Mouse (Mus musculus): Measurements from ENCODE around the gene Irf3. TPM values are rescaled to one million over a fixed set of nuclear protein-coding genes. Genes with fewer than 3 reads are reported as not detected.
A peak's percentile ranks its signal among the peaks of the same experiment; 100 is the strongest.

The Irf3 gene
- polyA plus RNA-seq, 1 experiment from 2014 or later, result 43.2 TPM

GRCm38 (mm10) chr7:44957183-44957835 is 40.1 kb upstream of the Irf3 start:
- no peaks in the 10 kb centered on the region for H3K36me3 ChIP-seq (ENCODE audit: control insufficient read depth, insufficient read depth)
- WGBS (ENCODE audit: insufficient replicate concordance), result 71% methylated on average over 20 of the region's 20 CpGs
- no peak for ATAC-seq (ENCODE audit: low read depth)

GRCm38 (mm10) chr7:44958208-44958607 is 39.2 kb upstream of the Irf3 start:
- 27% methylated on average over 7 of the region's 7 CpGs for WGBS (ENCODE audit: insufficient replicate concordance)
- Histone ChIP-seq H3K27me3 (ENCODE audit: control insufficient read depth, insufficient read depth, low read depth, low read length) (peaks cover 2% of the 10 kb centered on the region; the same call in 1 of the 2 replicates), H3K36me3 (ENCODE audit: control insufficient read depth, insufficient read depth) (no peaks in the 10 kb centered on the region), H3K27ac (ENCODE audit: low read length) (no peak overlapping the region), H3K9me3 (replicated peaks; ENCODE audit: control insufficient read depth, low read length) (no peaks in the 10 kb centered on the region), H3K4me1 (ENCODE audit: control insufficient read depth, low read depth, low read length) (peaks cover under 1% of the 10 kb centered on the region), H3K4me2 (ENCODE audit: low read depth, low read length) (no peak overlapping the region), H3K4me3 (ENCODE audit: low read depth, low read length) (no peak overlapping the region), H3K9ac (ENCODE audit: low read depth, low read length) (no peak overlapping the region)
- peak; percentile 20; the same call in 1 of the 2 replicates for ATAC-seq (ENCODE audit: low read depth)

More at GRCm38 (mm10) chr7:44957183-44957835, 40.1 kb upstream of the Irf3 start:
- H3K27ac ChIP-seq (ENCODE audit: low read length), result no peak overlapping the region
- H3K9me3 ChIP-seq (replicated peaks; ENCODE audit: control insufficient read depth, low read length), result no peaks in the 10 kb centered on the region
- no peak overlapping the region for H3K4me3 ChIP-seq (ENCODE audit: low read depth, low read length)
- H3K4me2 ChIP-seq (ENCODE audit: low read depth, low read length), result no peak overlapping the region
- no peak overlapping the region for H3K9ac ChIP-seq (ENCODE audit: low read depth, low read length)
- H3K27me3 ChIP-seq (ENCODE audit: control insufficient read depth, insufficient read depth, low read depth, low read length), result peaks cover 2% of the 10 kb centered on the region; the same call in 1 of the 2 replicates
- H3K4me1 ChIP-seq (ENCODE audit: control insufficient read depth, low read depth, low read length), result peaks cover 9% of the 10 kb centered on the region

GRCm38 (mm10) chr7:44959281-44959680 is 38.2 kb upstream of the Irf3 start:
- Histone ChIP-seq H3K9me3 (replicated peaks; ENCODE audit: control insufficient read depth, low read length) (no peaks in the 10 kb centered on the region), H3K27ac (ENCODE audit: low read length) (no peak overlapping the region), H3K27me3 (ENCODE audit: control insufficient read depth, insufficient read depth, low read depth, low read length) (peaks cover 2% of the 10 kb centered on the region; the same call in 1 of the 2 replicates), H3K4me3 (ENCODE audit: low read depth, low read length) (no peak overlapping the region), H3K4me1 (ENCODE audit: control insufficient read depth, low read depth, low read length) (no peaks in the 10 kb centered on the region; the same call in 1 of the 2 replicates), H3K36me3 (ENCODE audit: control insufficient read depth, insufficient read depth) (no peaks in the 10 kb centered on the region), H3K4me2 (ENCODE audit: low read depth, low read length) (no peak overlapping the region), H3K9ac (ENCODE audit: low read depth, low read length) (no peak overlapping the region)
- no peak for ATAC-seq (ENCODE audit: low read depth)
- 60% methylated on average over 8 of the region's 8 CpGs for WGBS (ENCODE audit: insufficient replicate concordance)

GRCm38 (mm10) chr7:44959874-44960511 is 37.5 kb upstream of the Irf3 start:
- H3K36me3 ChIP-seq (ENCODE audit: control insufficient read depth, insufficient read depth), result no peaks in the 10 kb centered on the region
- H3K4me2 ChIP-seq (ENCODE audit: low read depth, low read length), result no peak overlapping the region
- WGBS (ENCODE audit: insufficient replicate concordance), result 58% methylated on average over 10 of the region's 10 CpGs
- H3K4me1 ChIP-seq (ENCODE audit: control insufficient read depth, low read depth, low read length), result no peaks in the 10 kb centered on the region; the same call in 1 of the 2 replicates
- no peaks in the 10 kb centered on the region for H3K9me3 ChIP-seq (replicated peaks; ENCODE audit: control insufficient read depth, low read length)
- H3K4me3 ChIP-seq (ENCODE audit: low read depth, low read length), result no peak overlapping the region
- no peak overlapping the region for H3K27ac ChIP-seq (ENCODE audit: low read length)
- peaks cover 2% of the 10 kb centered on the region; the same call in 1 of the 2 replicates for H3K27me3 ChIP-seq (ENCODE audit: control insufficient read depth, insufficient read depth, low read depth, low read length)
- ATAC-seq (ENCODE audit: low read depth), result no peak
- H3K9ac ChIP-seq (ENCODE audit: low read depth, low read length), result no peak overlapping the region

GRCm38 (mm10) chr7:44960512-44960910 is 36.9 kb upstream of the Irf3 start:
- 79% methylated on average over 13 of the region's 13 CpGs for WGBS (ENCODE audit: insufficient replicate concordance)
- no peak for ATAC-seq (ENCODE audit: low read depth)
- H3K4me3 ChIP-seq (ENCODE audit: low read depth, low read length), result no peak overlapping the region

GRCm38 (mm10) chr7:44962337-44962736 is 35.1 kb upstream of the Irf3 start:
- WGBS (ENCODE audit: insufficient replicate concordance), result 46% methylated on average over 8 of the region's 8 CpGs
- Histone ChIP-seq H3K27ac (ENCODE audit: low read length) (no peak overlapping the region), H3K36me3 (ENCODE audit: control insufficient read depth, insufficient read depth) (no peaks in the 10 kb centered on the region), H3K27me3 (ENCODE audit: control insufficient read depth, insufficient read depth, low read depth, low read length) (peaks cover 2% of the 10 kb centered on the region; the same call in 1 of the 2 replicates), H3K4me3 (ENCODE audit: low read depth, low read length) (no peak overlapping the region), H3K9me3 (replicated peaks; ENCODE audit: control insufficient read depth, low read length) (no peaks in the 10 kb centered on the region), H3K4me2 (ENCODE audit: low read depth, low read length) (no peak overlapping the region), H3K4me1 (ENCODE audit: control insufficient read depth, low read depth, low read length) (no peaks in the 10 kb centered on the region; the same call in 1 of the 2 replicates), H3K9ac (ENCODE audit: low read depth, low read length) (no peak overlapping the region)
- ATAC-seq (ENCODE audit: low read depth), result no peak

More at GRCm38 (mm10) chr7:44960512-44960910, 36.9 kb upstream of the Irf3 start:
- H3K36me3 ChIP-seq (ENCODE audit: control insufficient read depth, insufficient read depth), result no peaks in the 10 kb centered on the region
- no peak overlapping the region for H3K4me2 ChIP-seq (ENCODE audit: low read depth, low read length)
- no peaks in the 10 kb centered on the region for H3K9me3 ChIP-seq (replicated peaks; ENCODE audit: control insufficient read depth, low read length)
- no peak overlapping the region for H3K27ac ChIP-seq (ENCODE audit: low read length)
- H3K4me1 ChIP-seq (ENCODE audit: control insufficient read depth, low read depth, low read length), result no peaks in the 10 kb centered on the region; the same call in 1 of the 2 replicates
- no peak overlapping the region for H3K9ac ChIP-seq (ENCODE audit: low read depth, low read length)
- peaks cover 2% of the 10 kb centered on the region; the same call in 1 of the 2 replicates for H3K27me3 ChIP-seq (ENCODE audit: control insufficient read depth, insufficient read depth, low read depth, low read length)

GRCm38 (mm10) chr7:44962831-44963230 is 34.6 kb upstream of the Irf3 start:
- H3K36me3 ChIP-seq (ENCODE audit: control insufficient read depth, insufficient read depth), result no peaks in the 10 kb centered on the region
- no peak for ATAC-seq (ENCODE audit: low read depth)
- no peaks in the 10 kb centered on the region for H3K9me3 ChIP-seq (replicated peaks; ENCODE audit: control insufficient read depth, low read length)
- 52% methylated on average over 5 of the region's 5 CpGs for WGBS (ENCODE audit: insufficient replicate concordance)
- H3K27me3 ChIP-seq (ENCODE audit: control insufficient read depth, insufficient read depth, low read depth, low read length), result peaks cover 2% of the 10 kb centered on the region; the same call in 1 of the 2 replicates
- H3K27ac ChIP-seq (ENCODE audit: low read length), result no peak overlapping the region
- no peak overlapping the region for H3K4me3 ChIP-seq (ENCODE audit: low read depth, low read length)
- H3K4me2 ChIP-seq (ENCODE audit: low read depth, low read length), result no peak overlapping the region
- no peak overlapping the region for H3K9ac ChIP-seq (ENCODE audit: low read depth, low read length)
- no peaks in the 10 kb centered on the region; the same call in 1 of the 2 replicates for H3K4me1 ChIP-seq (ENCODE audit: control insufficient read depth, low read depth, low read length)

GRCm38 (mm10) chr7:44964990-44965389 is 32.5 kb upstream of the Irf3 start:
- ATAC-seq (ENCODE audit: low read depth), result no peak
- Histone ChIP-seq H3K36me3 (ENCODE audit: control insufficient read depth, insufficient read depth) (no peaks in the 10 kb centered on the region), H3K27me3 (ENCODE audit: control insufficient read depth, insufficient read depth, low read depth, low read length) (no peaks in the 10 kb centered on the region), H3K4me1 (ENCODE audit: control insufficient read depth, low read depth, low read length) (no peaks in the 10 kb centered on the region; the same call in 1 of the 2 replicates), H3K27ac (ENCODE audit: low read length) (no peak overlapping the region), H3K9me3 (replicated peaks; ENCODE audit: control insufficient read depth, low read length) (no peaks in the 10 kb centered on the region), H3K4me2 (ENCODE audit: low read depth, low read length) (no peak overlapping the region), H3K4me3 (ENCODE audit: low read depth, low read length) (no peak overlapping the region), H3K9ac (ENCODE audit: low read depth, low read length) (no peak overlapping the region)
- WGBS (ENCODE audit: insufficient replicate concordance), result 79% methylated on average over 13 of the region's 13 CpGs

GRCm38 (mm10) chr7:44965975-44966374 is 31.5 kb upstream of the Irf3 start:
- 55% methylated on average over 7 of the region's 7 CpGs for WGBS (ENCODE audit: insufficient replicate concordance)
- peaks cover 8% of the 10 kb centered on the region for H3K4me1 ChIP-seq (ENCODE audit: control insufficient read depth, low read depth, low read length)
- no peaks in the 10 kb centered on the region for H3K36me3 ChIP-seq (ENCODE audit: control insufficient read depth, insufficient read depth)
- no peak overlapping the region for H3K9ac ChIP-seq (ENCODE audit: low read depth, low read length)
- no peak overlapping the region for H3K4me2 ChIP-seq (ENCODE audit: low read depth, low read length)
- H3K27me3 ChIP-seq (ENCODE audit: control insufficient read depth, insufficient read depth, low read depth, low read length), result no peaks in the 10 kb centered on the region
- no peaks in the 10 kb centered on the region for H3K9me3 ChIP-seq (replicated peaks; ENCODE audit: control insufficient read depth, low read length)
- no peak for ATAC-seq (ENCODE audit: low read depth)
- no peak overlapping the region for H3K27ac ChIP-seq (ENCODE audit: low read length)
- no peak overlapping the region for H3K4me3 ChIP-seq (ENCODE audit: low read depth, low read length)
